Mouse (Mus musculus): ENCODE results near the gene Ppfia4. TPM values are rescaled to one million over a fixed set of nuclear protein-coding genes. Genes with fewer than 3 reads are reported as not detected.

Gene Ppfia4
- total RNA-seq (2021), result under 1 TPM; 0.80 to 0.94 TPM
- 4.4 and 4.9 TPM in 2 replicates for polyA plus RNA-seq (2012; rRNA removed)
- long read RNA-seq, partial matches to known transcripts, result 0 of 2 reads
- long read RNA-seq, other reads (novel, unspliced or antisense), result 2 of 2 reads

DNA sequence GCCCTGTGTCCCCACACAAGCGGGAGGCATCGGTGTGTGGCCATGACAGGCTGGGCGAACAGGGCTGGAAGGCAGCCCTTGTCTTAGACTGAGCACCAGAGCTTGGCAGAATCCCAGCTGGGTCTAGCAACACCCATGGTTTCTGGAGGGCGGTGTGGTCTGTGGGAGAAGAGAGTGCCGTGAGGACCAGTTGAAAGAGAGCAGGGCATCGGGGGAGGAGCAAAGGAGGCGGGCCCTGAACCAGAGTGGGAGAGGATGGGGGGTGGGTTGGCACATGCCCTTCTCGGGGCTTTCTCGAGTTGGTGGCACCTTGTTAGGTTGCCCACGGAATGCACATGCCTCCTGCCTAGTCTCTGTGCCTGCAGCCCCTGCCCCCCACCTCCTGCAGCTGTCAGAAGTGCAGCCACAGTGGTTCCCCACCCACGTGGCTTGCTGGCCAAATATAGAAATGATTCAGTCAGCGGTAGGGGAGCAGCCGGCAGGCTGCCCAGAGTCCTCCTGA is at the start of gene Ppfia4:
Ppfia4 (minus strand) TSS at position 159 of the 502 bp plus-strand sequence.
- no peaks in the 10 kb centered on the region for H3K79me2 ChIP-seq (replicated peaks; ENCODE audit: control insufficient read depth, insufficient read depth, low read length)

DNA sequence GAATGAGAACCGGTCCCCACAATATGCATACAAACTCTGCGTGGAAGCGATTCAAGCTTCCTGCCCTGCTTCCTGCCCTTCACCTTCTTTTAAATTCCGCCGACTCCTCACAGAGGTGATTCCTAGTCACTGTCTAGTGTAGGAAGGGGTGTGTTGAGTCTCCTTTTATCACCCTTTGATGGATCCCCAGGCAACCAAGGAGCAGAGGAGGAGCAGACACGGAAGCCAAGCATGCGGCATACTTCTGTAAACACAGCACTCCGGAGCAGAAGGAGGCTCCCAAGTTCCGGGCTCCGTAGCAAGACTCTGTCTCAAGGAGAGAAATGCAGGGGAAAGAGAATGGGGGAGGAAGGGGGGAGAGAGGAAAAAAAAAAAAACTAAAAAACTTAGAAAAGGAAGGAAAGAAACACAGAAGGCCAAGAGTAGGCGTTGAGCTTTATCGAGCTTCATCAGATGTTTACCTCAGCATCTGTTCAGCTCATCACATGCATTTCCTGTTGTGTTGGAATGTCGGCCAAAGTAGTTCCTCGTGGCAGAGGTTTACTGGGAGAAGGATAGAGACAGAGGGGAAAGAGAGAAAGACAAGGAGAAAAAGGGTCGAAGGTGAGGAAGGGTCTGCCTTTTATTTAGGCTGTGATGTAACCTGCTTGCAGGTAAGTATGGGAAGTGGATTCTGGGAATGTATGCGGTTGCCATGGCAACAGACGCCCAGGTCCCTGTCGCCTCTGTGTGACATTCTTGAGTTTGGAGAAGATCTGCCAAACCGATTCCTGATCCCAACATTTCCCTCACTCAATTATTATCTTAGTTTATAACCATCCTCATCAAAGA is 49.3 kb upstream of the Ppfia4 start:
- H3K79me2 ChIP-seq (replicated peaks; ENCODE audit: control insufficient read depth, insufficient read depth, low read length), result no peaks in the 10 kb centered on the region
- peak overlapping the region; percentile 20; the same call in 1 of the 2 replicates for H3K4me3 ChIP-seq
- WGBS, result 4% methylated on average over 19 of the region's 19 CpGs
- peak overlapping the region; percentile 67 for H3K27ac ChIP-seq
- DNase-seq, result peak; percentile 31 to 35
- H3K9ac ChIP-seq (ENCODE audit: low read depth, low read length), result peak overlapping the region; percentile 28; the same call in 1 of the 2 replicates
- intact Hi-C loops (cut with DNase I), result loop anchor here (2.0 to 5.0 kb wide), 2 partner anchors 19 to 35 kb away; partner anchors contain the start of gene Adipor1
- H3K27me3 ChIP-seq (ENCODE audit: control insufficient read depth, insufficient read depth, low read length), result no peaks in the 10 kb centered on the region
- peaks cover 11% of the 10 kb centered on the region for H3K4me1 ChIP-seq (ENCODE audit: control insufficient read depth, insufficient read depth, low read length)
- TF ChIP-seq EP300 (IDR thresholded peaks at IDR 0.05; ENCODE audit: insufficient read depth, low read depth, low read length) (0 out of 2 replicates have a peak, but pooled peaks have one; percentile 28), CTCF (IDR thresholded peaks at IDR 0.05) (no peak)
- H3K36me3 ChIP-seq (ENCODE audit: control insufficient read depth, insufficient read depth, low read length), result no peaks in the 10 kb centered on the region

More for the DNA sequence above, at the start of gene Ppfia4:
- peak within 1 kb of the TSS; percentile 33; the same call in 1 of the 2 replicates for H3K27ac ChIP-seq
- H3K36me3 ChIP-seq (ENCODE audit: control insufficient read depth, insufficient read depth, low read length), result no peaks in the 10 kb centered on the region
- TF ChIP-seq CTCF (IDR thresholded peaks at IDR 0.05) (no peak), EP300 (IDR thresholded peaks at IDR 0.05; ENCODE audit: insufficient read depth, low read depth, low read length) (no peak), POLR2A (IDR thresholded peaks at IDR 0.05; ENCODE audit: insufficient read depth, low read depth, low read length) (no peak)
- 14% methylated on average over 13 of the region's 13 CpGs for WGBS
- intact Hi-C loops (cut with DNase I), result loop anchor here (1.0 kb wide), 2 partner anchors 181 to 213 kb away; no protein-coding TSS in a partner anchor
- no peaks in the 10 kb centered on the region for H3K4me1 ChIP-seq (ENCODE audit: control insufficient read depth, insufficient read depth, low read length)
- peak; percentile 44 to 58 for DNase-seq
- 0 out of 2 replicates have a peak within 1 kb of the TSS, but pooled peaks have one; percentile 20 for H3K4me3 ChIP-seq
- no peak within 1 kb of the TSS for H3K9ac ChIP-seq (ENCODE audit: low read depth, low read length)
- no peaks in the 10 kb centered on the region for H3K27me3 ChIP-seq (ENCODE audit: control insufficient read depth, insufficient read depth, low read length)

DNA sequence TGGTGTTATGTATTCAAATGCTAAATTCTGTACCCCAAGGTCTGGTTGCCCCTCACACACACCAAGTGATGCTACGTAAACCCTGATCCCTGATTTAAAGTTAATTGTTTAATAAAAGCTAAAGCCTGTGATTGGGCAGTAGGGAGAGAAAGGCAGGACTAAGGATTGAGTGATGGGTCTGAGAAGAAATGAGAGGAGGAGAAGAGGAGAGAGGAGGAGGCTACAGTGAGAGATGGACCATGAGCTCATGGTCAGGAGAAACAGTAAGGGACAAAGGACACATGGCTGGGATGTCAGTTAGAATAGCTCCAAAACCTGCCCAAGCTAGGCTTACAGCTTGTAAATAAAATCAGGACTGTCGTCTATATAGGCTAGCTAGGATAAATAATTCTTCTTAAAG is 48.3 kb upstream of the Ppfia4 start:
- Histone ChIP-seq H3K36me3 (ENCODE audit: control insufficient read depth, insufficient read depth, low read length) (no peaks in the 10 kb centered on the region), H3K27ac (peak overlapping the region; percentile 67), H3K27me3 (ENCODE audit: control insufficient read depth, insufficient read depth, low read length) (no peaks in the 10 kb centered on the region), H3K79me2 (replicated peaks; ENCODE audit: control insufficient read depth, insufficient read depth, low read length) (no peaks in the 10 kb centered on the region), H3K4me3 (no peak overlapping the region), H3K9ac (ENCODE audit: low read depth, low read length) (no peak overlapping the region), H3K4me1 (ENCODE audit: control insufficient read depth, insufficient read depth, low read length) (peaks cover 11% of the 10 kb centered on the region)
- TF ChIP-seq EP300 (IDR thresholded peaks at IDR 0.05; ENCODE audit: insufficient read depth, low read depth, low read length) (no peak), POLR2A (IDR thresholded peaks at IDR 0.05; ENCODE audit: insufficient read depth, low read depth, low read length) (no peak), CTCF (IDR thresholded peaks at IDR 0.05) (no peak)
- DNase-seq, result no peak
- intact Hi-C loops (cut with DNase I), result loop anchor here (2.0 to 5.0 kb wide), 2 partner anchors 18 to 36 kb away; partner anchors contain the start of gene Adipor1
- 91% methylated on average over 2 of the region's 2 CpGs for WGBS

DNA sequence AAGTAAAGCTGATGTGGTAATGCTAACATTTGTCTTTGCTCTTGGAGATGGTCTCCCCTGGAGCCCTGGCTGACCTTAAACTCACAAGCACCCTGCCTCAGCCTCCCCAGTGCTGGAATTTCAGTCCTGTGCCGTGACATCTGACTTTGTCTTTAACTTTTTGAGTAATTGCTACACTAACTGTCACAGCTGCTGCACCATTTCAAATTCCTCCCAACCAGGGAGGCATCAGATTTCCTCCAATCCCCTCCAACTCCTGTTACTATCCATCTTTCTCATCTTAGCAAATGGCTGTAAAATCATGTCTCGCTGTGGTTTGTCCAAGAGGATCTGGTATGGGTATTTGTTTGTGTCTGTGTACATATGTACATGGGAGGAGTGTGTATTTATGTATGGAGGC is 41.4 kb upstream of the Ppfia4 start:
- DNase-seq, result no peak
- Histone ChIP-seq H3K27me3 (ENCODE audit: control insufficient read depth, insufficient read depth, low read length) (no peaks in the 10 kb centered on the region), H3K36me3 (ENCODE audit: control insufficient read depth, insufficient read depth, low read length) (no peaks in the 10 kb centered on the region), H3K79me2 (replicated peaks; ENCODE audit: control insufficient read depth, insufficient read depth, low read length) (no peaks in the 10 kb centered on the region), H3K4me1 (ENCODE audit: control insufficient read depth, insufficient read depth, low read length) (no peaks in the 10 kb centered on the region), H3K9ac (ENCODE audit: low read depth, low read length) (no peak overlapping the region), H3K4me3 (no peak overlapping the region), H3K27ac (no peak overlapping the region)
- 67% methylated on average over 2 of the region's 2 CpGs for WGBS
- TF ChIP-seq CTCF (IDR thresholded peaks at IDR 0.05), result no peak
- TF ChIP-seq POLR2A (IDR thresholded peaks at IDR 0.05; ENCODE audit: insufficient read depth, low read depth, low read length), result no peak
- no peak for TF ChIP-seq EP300 (IDR thresholded peaks at IDR 0.05; ENCODE audit: insufficient read depth, low read depth, low read length)
- intact Hi-C loops (cut with DNase I), result no loop called here

DNA sequence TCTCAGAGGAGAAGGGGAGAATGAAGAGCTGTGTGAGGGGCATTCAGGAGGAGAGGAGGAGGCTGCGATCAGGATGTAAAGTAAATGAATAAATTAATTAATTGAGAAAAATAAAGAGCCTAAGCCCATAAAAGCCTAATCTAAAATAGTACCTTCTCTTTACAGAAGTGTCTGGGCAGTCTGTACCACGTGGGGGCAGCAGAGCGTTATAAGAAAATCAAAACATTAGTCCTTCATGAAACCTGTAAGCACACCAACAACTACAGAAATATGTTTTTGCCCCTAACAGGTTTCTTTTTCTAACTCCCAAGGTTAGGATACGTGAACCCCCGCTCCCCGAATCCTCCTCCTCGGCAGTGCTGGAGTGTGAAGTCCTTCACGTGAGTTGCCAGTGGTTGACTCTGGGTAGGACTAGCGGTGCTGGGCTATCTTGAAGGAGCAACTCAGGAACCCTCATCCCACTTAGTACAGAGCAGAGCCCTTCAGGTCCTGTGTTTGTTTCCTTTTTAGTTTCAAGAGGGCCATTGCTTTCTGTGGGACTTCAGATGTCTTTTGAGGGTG is 36.1 kb upstream of the Ppfia4 start:
- no peaks in the 10 kb centered on the region for H3K36me3 ChIP-seq (ENCODE audit: control insufficient read depth, insufficient read depth, low read length)
- intact Hi-C loops (cut with DNase I), result loop anchor here (2.0 to 5.0 kb wide), 3 partner anchors 46 to 238 kb away; partner anchors contain the start of gene Adipor1
- H3K9ac ChIP-seq (ENCODE audit: low read depth, low read length), result no peak overlapping the region
- TF ChIP-seq EP300 (IDR thresholded peaks at IDR 0.05; ENCODE audit: insufficient read depth, low read depth, low read length) (no peak), POLR2A (IDR thresholded peaks at IDR 0.05; ENCODE audit: insufficient read depth, low read depth, low read length) (no peak), CTCF (IDR thresholded peaks at IDR 0.05) (peak; percentile 85)
- peak; percentile 42 to 68 for DNase-seq
- WGBS, result 50% methylated on average over 9 of the region's 9 CpGs
- no peaks in the 10 kb centered on the region for H3K27me3 ChIP-seq (ENCODE audit: control insufficient read depth, insufficient read depth, low read length)
- no peaks in the 10 kb centered on the region for H3K79me2 ChIP-seq (replicated peaks; ENCODE audit: control insufficient read depth, insufficient read depth, low read length)
- H3K4me3 ChIP-seq, result no peak overlapping the region
- H3K4me1 ChIP-seq (ENCODE audit: control insufficient read depth, insufficient read depth, low read length), result no peaks in the 10 kb centered on the region
- H3K27ac ChIP-seq, result no peak overlapping the region
